Mouse (Mus musculus): ENCODE data around the gene Scgb1b12. TPM values are rescaled to one million over a fixed set of nuclear protein-coding genes. Genes with fewer than 3 reads are reported as not detected.
"Not testable (repeated sequence)": the region's sequence is repeated elsewhere in the genome, so short reads cannot be mapped to it uniquely, and the experiment has no call there.

The Scgb1b12 gene
- total RNA-seq (2021): not detected
- long read RNA-seq, experiment 1: 0 reads
- long read RNA-seq, experiment 2: 0 reads

DNA sequence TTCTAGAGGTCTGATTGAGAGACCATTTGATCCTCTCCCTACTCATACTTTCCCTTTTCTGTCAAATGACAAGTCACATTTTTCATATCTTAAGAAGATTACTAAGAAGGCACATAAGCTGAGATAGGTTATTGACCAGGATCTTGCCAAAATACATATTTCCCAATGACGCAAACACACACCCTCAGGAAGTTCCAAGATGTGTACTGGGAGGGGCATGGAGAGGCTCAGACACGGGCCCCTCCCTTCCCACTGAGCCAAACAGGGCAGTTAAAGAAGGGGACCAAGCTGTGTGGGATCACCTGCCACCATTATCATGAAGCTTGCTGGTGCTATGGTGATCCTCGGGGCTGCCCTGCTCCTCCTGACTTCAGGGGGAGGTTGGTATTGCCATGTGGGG, at the start of gene Scgb1b12:
Scgb1b12 (plus strand) TSS at position 301 of the 400 bp plus-strand sequence.
- not testable (repeated sequence) for DNase-seq

DNA sequence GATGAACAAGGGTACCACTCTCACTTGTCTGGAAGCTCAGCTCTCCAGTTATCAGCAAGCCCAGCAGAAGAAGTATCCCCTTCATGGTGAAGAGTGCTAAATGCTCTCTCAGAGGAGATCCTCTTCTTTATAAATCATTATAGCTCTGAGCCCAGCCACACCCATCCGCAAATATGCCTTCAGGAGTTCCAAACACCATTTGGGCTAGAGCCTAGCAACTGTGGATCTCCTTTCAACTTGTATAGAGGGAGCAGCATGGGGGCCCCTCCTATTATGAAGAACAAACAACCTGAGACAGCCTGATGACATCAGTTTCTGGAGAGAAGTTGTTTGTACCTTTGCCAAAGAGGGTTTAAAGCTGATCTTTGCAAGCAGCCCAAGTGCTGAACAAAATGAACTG, 6.8 kb upstream of the Scgb1b12 start, which contains the start of gene Scgb2b12:
Scgb2b12 (minus strand) TSS at position 101 of the 400 bp plus-strand sequence.
- not testable (repeated sequence) for DNase-seq

Other genes starting within 250 kb of the Scgb1b12 start
- not detected for gene Scgb1b10, start 233.3 kb upstream of the Scgb1b12 start, total RNA-seq (2021)
- gene Scgb2b11, start 123.0 kb upstream of the Scgb1b12 start, total RNA-seq (2021): not detected
- not detected for gene Scgb1b11, start 111.3 kb upstream of the Scgb1b12 start, total RNA-seq (2021)
- not detected for gene Scgb2b12, start 6.9 kb upstream of the Scgb1b12 start, total RNA-seq (2021)
- gene Scgb1b29, start 107.4 kb downstream of the Scgb1b12 start, total RNA-seq (2021): not detected